Mouse (Mus musculus) embryonic facial prominence, embryonic 11.5 days (tissue): ENCODE data around the gene Cd47. TPM values are rescaled to one million over a fixed set of nuclear protein-coding genes. Genes with fewer than 3 reads are reported as not detected.

ENCODE experiments used
- ATAC-seq: fragments of 200-750 bp; cut with Nextera tagmentation; replicated peaks from 2 replicates; pipeline ENCODE4 v1.8.0; 2017; ENCODE audit warnings: low read depth; ENCODE audit not compliant: insufficient number of reproducible peaks, low FRiP score, low TSS enrichment
- DNase-seq: peaks from one replicate; pipeline ENCODE4 v3.0.0-alpha.2; 2015; ENCODE audit warnings: low spot score
- H3K27ac ChIP-seq: fragments of 300-500 bp; sonication (generic); replicated peaks from 2 replicates; pipeline ENCODE4 v1.5.1; 2014; ENCODE audit warnings: mild to moderate bottlenecking, low read depth, low read length, control low read depth
- H3K27me3 ChIP-seq: fragments of 300-500 bp; sonication (generic); 2 replicates; pipeline ENCODE4 v1.6.1; 2014; ENCODE audit warnings: mild to moderate bottlenecking, low read length, moderate library complexity, mixed read lengths; ENCODE audit not compliant: control insufficient read depth, insufficient read depth
- H3K36me3 ChIP-seq: fragments of 300-500 bp; sonication (generic); replicated peaks from 2 replicates; pipeline ENCODE4 v1.6.1; 2014; ENCODE audit warnings: low read depth, mild to moderate bottlenecking, low read length, moderate library complexity, mixed read lengths; ENCODE audit not compliant: control insufficient read depth, insufficient read depth
- H3K4me1 ChIP-seq: fragments of 300-500 bp; sonication (generic); 2 replicates; pipeline ENCODE4 v1.6.1; 2014; ENCODE audit warnings: low read length, mixed read lengths; ENCODE audit not compliant: control insufficient read depth, insufficient read depth
- H3K4me2 ChIP-seq: fragments of 300-500 bp; sonication (generic); 2 replicates; pipeline ENCODE4 v1.6.1; 2014; ENCODE audit warnings: low read depth, mild to moderate bottlenecking, control low read depth, low read length, moderate library complexity
- H3K4me3 ChIP-seq: fragments of 300-500 bp; sonication (generic); 2 replicates; pipeline ENCODE4 v1.5.1; 2014; ENCODE audit warnings: low read depth, low read length, control low read depth
- H3K9ac ChIP-seq: fragments of 300-500 bp; sonication (generic); replicated peaks from 2 replicates; pipeline ENCODE4 v1.6.1; 2014; ENCODE audit warnings: mild to moderate bottlenecking, control low read depth, low read length
- H3K9me3 ChIP-seq: fragments of 300-500 bp; sonication (generic); replicated peaks from 2 replicates; pipeline ENCODE4 v1.6.1; 2016; ENCODE audit warnings: mild to moderate bottlenecking, low read length, inconsistent platforms, mixed read lengths; ENCODE audit not compliant: control insufficient read depth
- WGBS: fragments of 180-500 bp; shearing (Covaris S2); extraction: QIAGEN DNeasy Blood & Tissue Kit; methylation state at CpG from one replicate; pipeline ENCODE4 v1.1.7; 2014; 5-methylcytosine and 5-hydroxymethylcytosine counted together
- polyA plus RNA-seq: library from polyadenylated mRNA; unstranded; fragments of >200 nt; fragmentation: Nextera tagmentation; extraction: Ambion mirVana; gene quantifications from 2 replicates; pipeline ENCODE4 v1.2.1, GENCODE M21; 2014

Gene Cd47
- polyA plus RNA-seq, 1 experiment from 2014 or later = 48.5 TPM

DNA sequence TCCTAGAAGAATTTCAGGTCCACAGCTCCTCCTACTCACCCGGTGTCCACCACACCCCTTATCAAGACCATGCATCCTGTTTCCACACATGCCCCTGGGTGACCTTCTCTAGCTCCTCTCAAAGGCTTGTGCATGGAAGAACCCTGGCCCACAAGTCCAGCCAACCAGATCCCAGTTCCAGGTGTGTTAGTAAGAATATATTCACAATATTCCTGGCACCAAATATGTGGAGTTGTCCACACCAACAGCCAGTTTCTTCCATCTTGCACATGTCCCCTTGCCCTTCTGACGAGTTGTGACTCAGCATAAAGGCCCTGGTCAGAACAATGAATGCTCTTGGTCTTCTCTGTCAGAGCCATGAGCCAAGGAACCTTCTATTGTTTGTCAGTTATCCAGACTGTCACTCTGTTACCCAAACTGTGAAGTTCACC lies 30.5 kb upstream of the Cd47 start:
- no peaks in the 10 kb centered on the region for H3K9me3 ChIP-seq
- no peak overlapping the region for H3K4me2 ChIP-seq
- WGBS = 80% methylated on average over 2 of the region's 2 CpGs
- no peak for ATAC-seq
- no peaks in the 10 kb centered on the region for H3K27me3 ChIP-seq
- no peak overlapping the region for H3K4me3 ChIP-seq
- H3K36me3 ChIP-seq = no peaks in the 10 kb centered on the region
- no peak overlapping the region for H3K27ac ChIP-seq
- DNase-seq = no peak
- no peaks in the 10 kb centered on the region for H3K4me1 ChIP-seq
- no peak overlapping the region for H3K9ac ChIP-seq

GRCm38 (mm10) chr16:49770320-49771189 lies 29.8 kb upstream of the Cd47 start:
- no peak overlapping the region for H3K4me3 ChIP-seq
- ATAC-seq (no peak), DNase-seq (no peak)
- H3K36me3 ChIP-seq = no peaks in the 10 kb centered on the region
- H3K4me1 ChIP-seq = no peaks in the 10 kb centered on the region
- WGBS = 89% methylated on average over 12 of the region's 12 CpGs
- no peak overlapping the region for H3K9ac ChIP-seq
- no peaks in the 10 kb centered on the region for H3K9me3 ChIP-seq
- no peak overlapping the region for H3K4me2 ChIP-seq
- no peaks in the 10 kb centered on the region for H3K27me3 ChIP-seq
- no peak overlapping the region for H3K27ac ChIP-seq

DNA sequence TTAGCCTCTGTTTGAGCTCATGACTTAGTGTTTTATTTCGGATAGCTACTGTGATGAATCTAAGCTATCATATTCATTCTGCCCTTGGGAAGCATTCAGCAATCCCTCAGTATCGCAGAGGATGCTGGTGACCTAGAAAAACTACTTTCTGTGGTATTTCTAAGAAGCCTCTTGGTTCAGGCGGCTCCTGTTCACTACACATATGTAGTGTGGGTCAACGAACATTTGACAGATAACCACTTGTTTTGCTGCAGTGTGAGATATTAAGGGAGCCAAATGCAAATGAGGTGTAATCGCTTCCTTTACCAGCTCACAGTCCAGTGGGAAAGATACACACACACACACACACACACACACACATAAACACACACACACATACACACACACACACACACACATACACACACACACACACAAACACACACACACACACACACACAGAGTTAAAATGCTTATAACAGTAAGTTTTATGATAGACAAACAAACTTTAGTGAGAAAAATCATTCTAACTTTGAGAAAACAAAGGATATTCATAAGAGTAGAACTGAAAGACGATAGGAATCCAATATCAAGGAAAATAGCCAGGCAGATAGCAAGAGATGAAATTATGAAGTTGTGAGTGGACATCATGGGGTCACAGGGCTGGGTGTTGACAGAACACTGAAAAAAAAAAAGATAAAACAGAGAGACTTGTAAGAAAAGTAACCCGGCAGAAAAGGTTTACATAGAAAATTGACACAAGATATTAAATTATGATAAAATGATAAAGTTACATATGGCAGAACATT lies 28.5 kb upstream of the Cd47 start:
- no peak overlapping the region for H3K4me2 ChIP-seq
- ATAC-seq (no peak), DNase-seq (no peak)
- no peaks in the 10 kb centered on the region for H3K27me3 ChIP-seq
- H3K9me3 ChIP-seq = no peaks in the 10 kb centered on the region
- H3K4me1 ChIP-seq = no peaks in the 10 kb centered on the region
- 85% methylated on average over 7 of the region's 7 CpGs for WGBS
- no peak overlapping the region for H3K9ac ChIP-seq
- no peaks in the 10 kb centered on the region for H3K36me3 ChIP-seq
- H3K27ac ChIP-seq = no peak overlapping the region
- H3K4me3 ChIP-seq = no peak overlapping the region

DNA sequence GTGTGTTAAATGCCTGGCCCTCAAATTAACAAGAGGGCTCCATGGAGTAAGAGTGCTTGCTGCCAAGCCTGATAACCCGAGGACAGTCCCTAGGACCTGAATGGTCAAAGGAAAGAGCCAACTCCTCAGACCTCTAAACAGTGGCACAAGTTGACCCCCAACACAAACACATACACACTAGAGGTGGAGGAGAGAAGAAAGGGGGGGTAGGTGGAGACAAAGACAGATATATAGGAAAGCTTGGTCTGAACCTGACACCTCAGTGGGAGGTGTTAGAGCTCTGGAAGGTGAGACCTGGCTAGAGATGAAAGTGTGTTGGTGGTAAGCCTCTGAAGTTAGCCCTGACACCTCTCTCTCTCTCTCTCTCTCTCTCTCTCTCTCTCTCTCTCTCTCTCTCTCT lies 27.8 kb upstream of the Cd47 start:
- Histone ChIP-seq H3K36me3 (no peaks in the 10 kb centered on the region), H3K4me2 (no peak overlapping the region), H3K4me1 (no peaks in the 10 kb centered on the region), H3K27ac (no peak overlapping the region), H3K4me3 (no peak overlapping the region), H3K9ac (no peak overlapping the region), H3K9me3 (no peaks in the 10 kb centered on the region), H3K27me3 (no peaks in the 10 kb centered on the region)
- DNase-seq (no peak), ATAC-seq (no peak)
- WGBS = 58% methylated on average over 1 of the region's 1 CpGs

GRCm38 (mm10) chr16:49773068-49773467 lies 27.3 kb upstream of the Cd47 start:
- Histone ChIP-seq H3K4me3 (no peak overlapping the region), H3K9ac (no peak overlapping the region), H3K36me3 (no peaks in the 10 kb centered on the region), H3K27me3 (no peaks in the 10 kb centered on the region), H3K27ac (no peak overlapping the region), H3K4me2 (no peak overlapping the region), H3K4me1 (no peaks in the 10 kb centered on the region), H3K9me3 (no peaks in the 10 kb centered on the region)
- ATAC-seq = no peak
- no peak for DNase-seq
- 96% methylated on average over 1 of the region's 1 CpGs for WGBS

DNA sequence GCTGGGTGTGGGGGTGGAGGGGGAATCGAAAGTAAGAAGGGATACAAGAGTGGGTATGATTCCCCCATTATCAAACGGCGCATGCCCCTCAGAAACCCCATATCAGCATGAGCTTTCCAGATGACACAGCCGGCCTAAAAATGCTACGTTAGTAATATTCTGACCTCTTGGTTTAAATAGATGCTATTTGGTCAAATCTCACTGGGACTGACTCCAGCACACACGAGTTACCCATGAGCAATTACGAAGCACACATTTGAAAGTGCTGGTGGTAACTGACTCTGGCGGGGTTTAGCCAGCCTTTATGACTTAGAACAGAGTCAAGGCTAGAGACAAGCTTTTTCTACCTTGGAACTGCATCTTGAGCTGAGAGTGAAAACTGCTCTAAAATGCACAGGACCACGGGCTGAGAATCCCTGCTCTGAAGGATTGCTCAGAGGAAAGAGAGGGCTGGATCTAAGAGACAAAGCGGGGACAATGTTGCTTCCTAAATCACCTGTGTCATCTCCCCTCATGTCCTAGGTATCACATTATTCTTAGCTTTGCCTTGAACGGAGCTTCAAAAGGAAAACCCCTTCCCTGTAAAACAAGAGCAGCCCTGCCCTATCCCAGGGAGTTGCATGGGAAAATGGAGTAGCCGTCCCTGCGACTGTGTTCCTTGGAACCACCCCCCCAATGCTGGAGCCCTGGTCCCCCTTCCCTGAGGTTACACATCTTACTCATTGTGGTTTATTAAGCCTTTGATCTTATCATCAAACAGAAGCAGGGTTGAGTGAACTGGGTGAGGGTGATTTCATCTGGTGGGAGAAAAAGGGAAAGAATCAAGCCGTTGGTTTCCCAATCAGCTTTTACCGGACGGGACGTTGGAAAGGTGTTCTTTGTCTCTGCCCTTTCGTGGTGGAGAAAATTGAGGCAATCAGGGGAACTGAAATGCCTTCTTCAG lies 26.0 kb upstream of the Cd47 start:
- no peak overlapping the region for H3K9ac ChIP-seq
- H3K9me3 ChIP-seq = no peaks in the 10 kb centered on the region
- no peak for ATAC-seq
- H3K36me3 ChIP-seq = no peaks in the 10 kb centered on the region
- no peak overlapping the region for H3K4me2 ChIP-seq
- no peaks in the 10 kb centered on the region for H3K4me1 ChIP-seq
- H3K4me3 ChIP-seq = no peak overlapping the region
- 81% methylated on average over 18 of the region's 18 CpGs for WGBS
- DNase-seq = no peak
- no peak overlapping the region for H3K27ac ChIP-seq
- no peaks in the 10 kb centered on the region for H3K27me3 ChIP-seq

GRCm38 (mm10) chr16:49775002-49775966 lies 25.0 kb upstream of the Cd47 start:
- H3K4me3 ChIP-seq = no peak overlapping the region
- no peak for ATAC-seq

More at GRCm38 (mm10) chr16:49775002-49775966, 25.0 kb upstream of the Cd47 start:
- H3K27me3 ChIP-seq = no peaks in the 10 kb centered on the region
- no peak for DNase-seq
- WGBS = 86% methylated on average over 22 of the region's 22 CpGs
- H3K27ac ChIP-seq = no peak overlapping the region
- no peaks in the 10 kb centered on the region for H3K36me3 ChIP-seq
- H3K4me1 ChIP-seq = no peaks in the 10 kb centered on the region
- H3K9me3 ChIP-seq = no peaks in the 10 kb centered on the region
- no peak overlapping the region for H3K9ac ChIP-seq
- H3K4me2 ChIP-seq = no peak overlapping the region
